8 mouse cellular contexts compared by ENCODE assay signal in genomic region chr7:24112156-24112856, GRCm38 (mm10). TPM values are rescaled to one million over a fixed set of nuclear protein-coding genes. Genes with fewer than 3 reads are reported as not detected.
DNase-seq lines count a peak whose midpoint lies in the region; ATAC-seq and TF ChIP-seq lines count a peak whose summit lies in the region.

Gene Zfp112, plus strand, starts transcription at chr7:24112314.

- peak within 1 kb of the TSS; percentile 88 for H3K4me2 ChIP-seq in forebrain, embryonic 14.5 days (ENCODE audit: low read length)
- peak within 1 kb of the TSS; percentile 82 for H3K4me2 ChIP-seq in heart, postnatal 0 days (ENCODE audit: low read depth, low read length)
- peak within 1 kb of the TSS; percentile 80 for H3K4me2 ChIP-seq in liver, embryonic 13.5 days
- peak within 1 kb of the TSS; percentile 83 for H3K4me2 ChIP-seq in neural tube, embryonic 13.5 days

- peaks cover 12% of the 10 kb centered on the region for H3K4me1 ChIP-seq in E14TG2a.4 (replicated peaks; ENCODE audit: low read depth, low read length)
- peaks cover 7% of the 10 kb centered on the region; the same call in 1 of the 2 replicates for H3K4me1 ChIP-seq in forebrain, embryonic 14.5 days (ENCODE audit: control insufficient read depth, insufficient read depth, low read length)
- H3K4me1 ChIP-seq in heart, postnatal 0 days (ENCODE audit: control insufficient read depth, insufficient read depth), result peaks cover 7% of the 10 kb centered on the region; the same call in 1 of the 2 replicates
- peaks cover 20% of the 10 kb centered on the region for H3K4me1 ChIP-seq in liver, embryonic 13.5 days (replicated peaks)
- H3K4me1 ChIP-seq in neural tube, embryonic 13.5 days (replicated peaks), result peaks cover 9% of the 10 kb centered on the region

- H3K4me3 ChIP-seq in E14TG2a.4 (replicated peaks; ENCODE audit: low read length), result peak within 1 kb of the TSS; percentile 85
- peak within 1 kb of the TSS; percentile 62 for H3K4me3 ChIP-seq in forebrain, embryonic 14.5 days (ENCODE audit: low read depth, low read length)
- peak within 1 kb of the TSS; percentile 71 for H3K4me3 ChIP-seq in heart, postnatal 0 days (ENCODE audit: low read depth, low read length)
- peak within 1 kb of the TSS; percentile 64 for H3K4me3 ChIP-seq in liver, embryonic 13.5 days (replicated peaks)
- peak within 1 kb of the TSS; percentile 73 for H3K4me3 ChIP-seq in neural tube, embryonic 13.5 days

- H3K9ac ChIP-seq in forebrain, embryonic 14.5 days (ENCODE audit: low read length), result peak within 1 kb of the TSS; percentile 82
- H3K9ac ChIP-seq in heart, postnatal 0 days (replicated peaks; ENCODE audit: low read depth, low read length), result peak within 1 kb of the TSS; percentile 67
- peak within 1 kb of the TSS; percentile 76 for H3K9ac ChIP-seq in liver, embryonic 13.5 days
- H3K9ac ChIP-seq in neural tube, embryonic 13.5 days, result peak within 1 kb of the TSS; percentile 89

- H3K27me3 ChIP-seq in E14TG2a.4 (ENCODE audit: insufficient read depth, low read length), result no peaks in the 10 kb centered on the region
- H3K27me3 ChIP-seq in forebrain, embryonic 14.5 days (replicated peaks; ENCODE audit: control insufficient read depth, insufficient read depth, low read length), result no peaks in the 10 kb centered on the region
- H3K27me3 ChIP-seq in heart, postnatal 0 days (ENCODE audit: control insufficient read depth, insufficient read depth, low read length), result no peaks in the 10 kb centered on the region
- no peaks in the 10 kb centered on the region for H3K27me3 ChIP-seq in liver, embryonic 13.5 days
- H3K27me3 ChIP-seq in neural tube, embryonic 13.5 days, result no peaks in the 10 kb centered on the region

- H3K36me3 ChIP-seq in E14TG2a.4 (ENCODE audit: insufficient read depth, low read length), result peaks cover 14% of the 10 kb centered on the region
- peaks cover 19% of the 10 kb centered on the region for H3K36me3 ChIP-seq in forebrain, embryonic 14.5 days (ENCODE audit: control insufficient read depth, insufficient read depth, low read length)
- peaks cover 15% of the 10 kb centered on the region for H3K36me3 ChIP-seq in heart, postnatal 0 days (replicated peaks; ENCODE audit: control insufficient read depth, insufficient read depth, low read length)
- peaks cover 25% of the 10 kb centered on the region for H3K36me3 ChIP-seq in liver, embryonic 13.5 days
- peaks cover 26% of the 10 kb centered on the region for H3K36me3 ChIP-seq in neural tube, embryonic 13.5 days

- peak; percentile 97 for ATAC-seq in forebrain, embryonic 14.5 days
- peak; percentile 98 for ATAC-seq in heart, postnatal 0 days (ENCODE audit: insufficient read depth, low read depth)
- ATAC-seq in liver, embryonic 13.5 days (ENCODE audit: low read depth), result peak; percentile 87
- ATAC-seq in neural tube, embryonic 13.5 days (ENCODE audit: low read depth), result peak; percentile 97

- TF ChIP-seq EP300 in heart, postnatal 0 days (IDR thresholded peaks at IDR 0.05; ENCODE audit: low read depth), result peak; percentile 73; the same call in 1 of the 2 replicates

- peaks cover 11% of the 10 kb centered on the region; the same call in 1 of the 2 replicates for H3K9me3 ChIP-seq in E14TG2a.4 (ENCODE audit: low read length)
- peaks cover 23% of the 10 kb centered on the region for H3K9me3 ChIP-seq in forebrain, embryonic 14.5 days (replicated peaks; ENCODE audit: control insufficient read depth, low read length)
- peaks cover 21% of the 10 kb centered on the region for H3K9me3 ChIP-seq in heart, postnatal 0 days (replicated peaks; ENCODE audit: control insufficient read depth, low read length)
- H3K9me3 ChIP-seq in liver, embryonic 13.5 days (replicated peaks), result peaks cover 12% of the 10 kb centered on the region; the same call in 1 of the 2 replicates
- peaks cover 28% of the 10 kb centered on the region for H3K9me3 ChIP-seq in neural tube, embryonic 13.5 days

- WGBS in forebrain, embryonic 14.5 days, result under 1% methylated on average over 23 of the region's 23 CpGs
- 2% methylated on average over 23 of the region's 23 CpGs for WGBS in heart, postnatal 0 days
- WGBS in liver, embryonic 13.5 days (ENCODE audit: insufficient replicate concordance), result 4% methylated on average over 23 of the region's 23 CpGs
- 1% methylated on average over 23 of the region's 23 CpGs for WGBS in neural tube, embryonic 13.5 days

- no peak for TF ChIP-seq CTCF in E14TG2a.4 (conservative IDR thresholded peaks at IDR 0.05; ENCODE audit: low read length)
- TF ChIP-seq CTCF in heart, postnatal 0 days (IDR thresholded peaks at IDR 0.05; ENCODE audit: low read depth), result no peak

- H3K27ac ChIP-seq in forebrain, embryonic 14.5 days (ENCODE audit: low read depth, low read length), result peak within 1 kb of the TSS; percentile 52
- H3K27ac ChIP-seq in heart, postnatal 0 days (ENCODE audit: low read depth), result peak within 1 kb of the TSS; percentile 84
- peak within 1 kb of the TSS; percentile 71 for H3K27ac ChIP-seq in liver, embryonic 13.5 days
- peak within 1 kb of the TSS; percentile 69 for H3K27ac ChIP-seq in neural tube, embryonic 13.5 days (replicated peaks)

- DNase-seq in cerebellum, adult 11 months, result peak; percentile 82
- peak; percentile 98 for DNase-seq in forebrain, embryonic 14.5 days (ENCODE audit: low spot score)
- peak; percentile 94 for DNase-seq in heart, postnatal 0 days (ENCODE audit: low spot score)
- peak; percentile 77 to 85 for DNase-seq in kidney, postnatal 4 days
- no peak for DNase-seq in liver, embryonic 13.5 days
- peak; percentile 79 for DNase-seq in urinary bladder, postnatal 14 days (ENCODE audit: low spot score)

RNA-seq across cellular contexts. Expression of gene Zfp112, which starts in this region (rescaled TPM):
- 6.5 TPM in 2 replicates for polyA plus RNA-seq in forebrain, embryonic 14.5 days (2014; fragmentation: Nextera tagmentation; extraction: Ambion mirVana)
- 2.2 and 4.3 TPM in 2 replicates for total RNA-seq in heart, postnatal 0 days (2014; rRNA removed; ENCODE audit: low replicate concordance)
- 3.8 and 3.9 TPM in 2 replicates for polyA plus RNA-seq in heart, postnatal 0 days (2015; fragmentation: Nextera tagmentation; extraction: Ambion mirVana)
- polyA plus RNA-seq in liver, embryonic 13.5 days (2015; fragmentation: Nextera tagmentation; extraction: Ambion mirVana), result 1.0 TPM in 2 replicates
- polyA plus RNA-seq in neural tube, embryonic 13.5 days (2015; fragmentation: Nextera tagmentation; extraction: Ambion mirVana), result 9.6 and 10.2 TPM in 2 replicates
